Mouse (Mus musculus): ENCODE data around the gene Pparg. TPM values are rescaled to one million over a fixed set of nuclear protein-coding genes. Genes with fewer than 3 reads are reported as not detected.

Pparg gene
- total and polyA plus RNA-seq, 3 experiments = not detected

DNA sequence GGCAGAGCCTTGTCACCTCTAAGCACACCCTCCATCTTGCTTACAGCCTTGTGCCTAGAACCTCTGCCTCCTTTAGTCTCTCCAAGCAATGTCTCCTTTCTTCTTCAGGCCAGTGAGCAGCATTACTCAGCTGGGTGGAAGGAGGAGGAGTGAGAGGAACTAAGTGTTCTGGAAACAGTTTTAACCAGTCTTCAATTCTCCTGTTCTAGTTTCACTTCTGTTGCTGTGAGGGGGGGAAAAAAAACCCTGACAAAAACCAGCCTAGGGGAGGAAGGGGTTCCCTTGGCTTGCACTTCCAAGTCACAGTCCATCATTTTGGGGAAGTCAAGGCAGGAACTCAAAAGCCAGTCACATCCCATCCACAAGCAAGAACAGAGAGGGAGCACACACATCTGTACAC lies 29.8 kb upstream of the Pparg start:
- TF ChIP-seq IRF4 (IDR thresholded peaks at IDR 0.05; ENCODE audit: low read depth, low read length) = peak; percentile 59
- TF ChIP-seq POLR2A (IDR thresholded peaks at IDR 0.05; ENCODE audit: low read depth, low read length) = no peak
- peak; percentile 73 for TF ChIP-seq EP300 (IDR thresholded peaks at IDR 0.05; ENCODE audit: low read length)
- peak; percentile 56; the same call in 1 of the 2 replicates for TF ChIP-seq ZNF384 (IDR thresholded peaks at IDR 0.05; ENCODE audit: low read depth, low read length)
- no peak overlapping the region for H3K27ac ChIP-seq (ENCODE audit: insufficient read depth, low read depth)

DNA sequence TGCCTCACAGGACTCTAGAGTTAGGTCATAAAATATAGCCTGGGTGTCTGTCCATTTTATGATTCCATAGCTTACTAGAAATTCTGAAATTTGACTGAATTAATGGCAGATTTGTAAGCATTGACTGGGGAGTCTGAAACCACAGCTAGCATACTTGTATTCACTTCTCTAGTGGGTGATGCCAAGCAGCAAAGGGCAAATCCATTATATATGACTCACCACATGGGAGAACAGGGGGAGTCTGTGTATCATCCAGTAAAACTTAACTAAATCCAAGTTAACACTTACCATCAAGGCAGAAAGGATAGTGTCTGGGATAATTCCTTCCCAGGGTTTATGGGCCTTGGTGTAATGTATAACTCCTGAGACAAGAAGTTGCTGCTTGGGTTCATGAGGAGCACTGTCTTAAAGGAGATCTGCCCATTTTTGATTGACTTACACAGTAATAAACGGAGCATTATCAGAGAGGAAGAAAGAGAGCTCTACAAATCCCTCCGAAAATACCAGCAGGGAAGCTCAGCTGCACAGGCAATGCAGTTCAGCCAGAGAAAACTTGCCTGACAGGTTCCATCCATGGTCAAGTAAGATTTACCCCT lies 27.6 kb upstream of the Pparg start:
- TF ChIP-seq ZC3H11A (IDR thresholded peaks at IDR 0.05; ENCODE audit: low read depth, low read length) = no peak
- TF ChIP-seq ELF1 (IDR thresholded peaks at IDR 0.05; ENCODE audit: low read depth, low read length) = no peak
- TF ChIP-seq MAZ (IDR thresholded peaks at IDR 0.05; ENCODE audit: low read depth, low read length) = no peak
- no peak for TF ChIP-seq BHLHE40 (IDR thresholded peaks at IDR 0.05; ENCODE audit: low read depth, low read length)
- no peak for TF ChIP-seq IRF4 (IDR thresholded peaks at IDR 0.05; ENCODE audit: low read depth, low read length)
- TF ChIP-seq CTCF (conservative IDR thresholded peaks at IDR 0.05 in 1 of 2, IDR thresholded peaks at IDR 0.05 in 1 of 2; ENCODE audit: low read depth in 2 of 2, low read length in 2 of 2) = no peak
- TF ChIP-seq EP300 (IDR thresholded peaks at IDR 0.05; ENCODE audit: low read length) = no peak
- no peak for TF ChIP-seq PAX5 (IDR thresholded peaks at IDR 0.05; ENCODE audit: low read length)
- no peak for TF ChIP-seq KAT2A (IDR thresholded peaks at IDR 0.05; ENCODE audit: insufficient replicate concordance, low read length)
- no peak for TF ChIP-seq MAX (IDR thresholded peaks at IDR 0.05; ENCODE audit: low read length)
- TF ChIP-seq ETS1 (conservative IDR thresholded peaks at IDR 0.05; ENCODE audit: low read depth, low read length) = no peak
- TF ChIP-seq MXI1 (IDR thresholded peaks at IDR 0.05; ENCODE audit: low read depth, low read length) = no peak
- dilution Hi-C loops (cut with MboI; ENCODE audit: extremely low pct_ligation_motif_present, extremely low pct_unique_long_range_greater_than_20kb, low sequenced_read_pairs) = no loop called here
- no peaks in the 10 kb centered on the region for H3K27me3 ChIP-seq (replicated peaks)
- H3K9me3 ChIP-seq (replicated peaks; ENCODE audit: low read length) = no peaks in the 10 kb centered on the region
- no peak for DNase-seq (ENCODE audit: extremely low read depth)
- H3K4me3 ChIP-seq (replicated peaks in 1 of 3; ENCODE audit: low read depth in 2 of 3, low read length in 2 of 3, poor library complexity in 1 of 3) = no peak overlapping the region
- in situ Hi-C loops (cut with MboI; ENCODE audit: low pct_ligation_motif_present, low pct_unique_long_range_greater_than_20kb, low sequenced_read_pairs) = no loop called here
- no peak overlapping the region for H3K4me2 ChIP-seq (ENCODE audit: insufficient read depth, low read depth, poor library complexity, severe bottlenecking)
- H3K9ac ChIP-seq (ENCODE audit: insufficient read depth, low read depth) = no peak overlapping the region
- H3K27ac ChIP-seq (ENCODE audit: insufficient read depth, low read depth) = no peak overlapping the region
- no peaks in the 10 kb centered on the region for H3K36me3 ChIP-seq (replicated peaks in 1 of 2; ENCODE audit: control insufficient read depth in 1 of 2, insufficient read depth in 1 of 2, low read length in 1 of 2)
- no peaks in the 10 kb centered on the region for H3K79me2 ChIP-seq (replicated peaks; ENCODE audit: control insufficient read depth, extremely low read depth, insufficient read depth, poor library complexity, severe bottlenecking)
- peaks cover 9 to 73% of the 10 kb centered on the region in 2 experiments for H3K4me1 ChIP-seq (ENCODE audit: control insufficient read depth in 1 of 2, insufficient read depth in 2 of 2)

More for the DNA sequence above, 29.8 kb upstream of the Pparg start:
- Histone ChIP-seq H3K9me3 (replicated peaks; ENCODE audit: low read length) (peaks cover 3% of the 10 kb centered on the region), H3K4me1 (ENCODE audit: control insufficient read depth in 1 of 2, insufficient read depth in 2 of 2) (peaks cover 9 to 58% of the 10 kb centered on the region in 2 experiments), H3K4me2 (ENCODE audit: insufficient read depth, low read depth, poor library complexity, severe bottlenecking) (no peak overlapping the region), H3K27me3 (replicated peaks) (no peaks in the 10 kb centered on the region), H3K36me3 (replicated peaks in 1 of 2; ENCODE audit: control insufficient read depth in 1 of 2, insufficient read depth in 1 of 2, low read length in 1 of 2) (no peaks in the 10 kb centered on the region), H3K79me2 (replicated peaks; ENCODE audit: control insufficient read depth, extremely low read depth, insufficient read depth, poor library complexity, severe bottlenecking) (no peaks in the 10 kb centered on the region), H3K4me3 (replicated peaks in 1 of 3; ENCODE audit: low read depth in 2 of 3, low read length in 2 of 3, poor library complexity in 1 of 3) (no peak overlapping the region), H3K9ac (ENCODE audit: insufficient read depth, low read depth) (no peak overlapping the region)
- peak; percentile 35 for DNase-seq (ENCODE audit: extremely low read depth)
- dilution Hi-C loops (cut with MboI; ENCODE audit: extremely low pct_ligation_motif_present, extremely low pct_unique_long_range_greater_than_20kb, low sequenced_read_pairs) (no loop called here), in situ Hi-C loops (cut with MboI; ENCODE audit: low pct_ligation_motif_present, low pct_unique_long_range_greater_than_20kb, low sequenced_read_pairs) (no loop called here)

DNA sequence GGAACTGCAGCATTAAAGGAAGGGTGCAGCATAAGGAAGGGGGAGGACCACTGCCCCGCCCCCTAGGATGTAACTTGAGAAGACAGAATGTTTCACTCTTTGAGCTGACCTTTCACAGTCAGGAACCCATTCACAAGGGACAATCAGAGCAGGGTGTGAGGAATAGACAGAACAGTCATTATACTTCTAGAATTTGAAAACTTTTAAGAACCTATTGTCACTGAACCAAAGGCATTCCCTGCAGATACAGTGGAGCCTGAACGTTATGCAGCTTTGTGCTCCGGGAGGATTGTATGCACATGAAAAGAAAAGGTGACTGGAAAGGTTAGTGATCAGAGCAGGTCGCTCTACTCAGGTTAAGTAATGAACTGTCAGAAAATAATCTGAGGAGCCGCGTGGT lies 25.2 kb upstream of the Pparg start:
- TF ChIP-seq USF1 (IDR thresholded peaks at IDR 0.05; ENCODE audit: low read depth, low read length) = no peak
- no peak for TF ChIP-seq ZMIZ1 (IDR thresholded peaks at IDR 0.05; ENCODE audit: low read depth, low read length)
- TF ChIP-seq CHD2 (IDR thresholded peaks at IDR 0.05; ENCODE audit: low read length) = no peak
- no peak for TF ChIP-seq MXI1 (IDR thresholded peaks at IDR 0.05; ENCODE audit: low read depth, low read length)
- no peak for TF ChIP-seq TBP (conservative IDR thresholded peaks at IDR 0.05; ENCODE audit: low read depth, low read length)
- no peak for TF ChIP-seq CTCF (conservative IDR thresholded peaks at IDR 0.05 in 1 of 2, IDR thresholded peaks at IDR 0.05 in 1 of 2; ENCODE audit: low read depth in 2 of 2, low read length in 2 of 2)
- no peak for TF ChIP-seq USF2 (conservative IDR thresholded peaks at IDR 0.05; ENCODE audit: low read depth, low read length)
- no peak for TF ChIP-seq ZKSCAN1 (IDR thresholded peaks at IDR 0.05; ENCODE audit: borderline replicate concordance, low read depth, low read length)
- no peak for TF ChIP-seq ZNF384 (IDR thresholded peaks at IDR 0.05; ENCODE audit: low read depth, low read length)
- no peak for TF ChIP-seq MAFK (IDR thresholded peaks at IDR 0.05; ENCODE audit: insufficient replicate concordance, low read length)
- TF ChIP-seq CHD1 (IDR thresholded peaks at IDR 0.05; ENCODE audit: low read depth, low read length) = no peak
- no peak for TF ChIP-seq POLR2A (IDR thresholded peaks at IDR 0.05; ENCODE audit: low read depth, low read length)
- no peak for TF ChIP-seq GABPA (IDR thresholded peaks at IDR 0.05; ENCODE audit: insufficient replicate concordance, low read depth, low read length)
- TF ChIP-seq POLR2AphosphoS2 (IDR thresholded peaks at IDR 0.05; ENCODE audit: low read depth, low read length) = no peak
- Histone ChIP-seq H3K4me3 (replicated peaks in 1 of 3; ENCODE audit: low read depth in 2 of 3, low read length in 2 of 3, poor library complexity in 1 of 3) (no peak overlapping the region), H3K4me1 (ENCODE audit: control insufficient read depth in 1 of 2, insufficient read depth in 2 of 2) (peaks cover 9 to 72% of the 10 kb centered on the region in 2 experiments), H3K9ac (ENCODE audit: insufficient read depth, low read depth) (no peak overlapping the region), H3K4me2 (ENCODE audit: insufficient read depth, low read depth, poor library complexity, severe bottlenecking) (no peak overlapping the region), H3K79me2 (replicated peaks; ENCODE audit: control insufficient read depth, extremely low read depth, insufficient read depth, poor library complexity, severe bottlenecking) (no peaks in the 10 kb centered on the region), H3K27ac (ENCODE audit: insufficient read depth, low read depth) (no peak overlapping the region), H3K27me3 (replicated peaks) (no peaks in the 10 kb centered on the region), H3K9me3 (replicated peaks; ENCODE audit: low read length) (no peaks in the 10 kb centered on the region), H3K36me3 (replicated peaks in 1 of 2; ENCODE audit: control insufficient read depth in 1 of 2, insufficient read depth in 1 of 2, low read length in 1 of 2) (no peaks in the 10 kb centered on the region)
- in situ Hi-C loops (cut with MboI; ENCODE audit: low pct_ligation_motif_present, low pct_unique_long_range_greater_than_20kb, low sequenced_read_pairs) = no loop called here
- DNase-seq (ENCODE audit: extremely low read depth) = no peak
- dilution Hi-C loops (cut with MboI; ENCODE audit: extremely low pct_ligation_motif_present, extremely low pct_unique_long_range_greater_than_20kb, low sequenced_read_pairs) = no loop called here
